Mouse (Mus musculus) cortical plate, adult 2 months (tissue): ENCODE data around the gene Gck.

Source experiments
- CTCF ChIP-seq: fragments of 200-500 bp; IDR thresholded peaks from 2 replicates; pipeline ENCODE4 v1.5.1; 2011; ENCODE audit warnings: mild to moderate bottlenecking, control low read depth, low read length; ENCODE audit not compliant: insufficient read depth; ENCODE audit errors: extremely low read depth
- POLR2A ChIP-seq: fragments of 200-500 bp; IDR thresholded peaks from 2 replicates; pipeline ENCODE4 v1.6.1; 2011; ENCODE audit warnings: mild to moderate bottlenecking, low read length, control low read depth; ENCODE audit not compliant: insufficient read depth; ENCODE audit errors: extremely low read depth

DNA sequence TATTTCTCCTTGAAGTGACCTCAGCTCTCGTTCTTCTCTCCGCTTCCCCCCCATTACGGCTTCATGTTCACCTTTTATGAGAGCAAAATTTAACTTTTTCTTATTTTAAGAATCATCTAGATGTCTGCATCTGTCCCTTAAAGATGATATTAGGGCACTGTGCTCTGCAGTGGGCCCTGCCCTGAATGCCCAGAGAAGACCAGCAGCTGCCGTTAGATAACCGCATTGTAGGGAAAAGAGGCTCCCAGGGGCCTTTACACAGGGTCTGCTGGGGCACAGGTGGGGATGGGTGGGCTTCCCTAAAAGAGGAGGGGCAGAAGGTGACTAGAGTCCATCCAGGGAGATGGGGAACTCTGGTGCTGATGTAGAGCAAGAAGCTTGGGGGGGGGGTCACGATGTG is 56.1 kb downstream of the Gck start:
- TF ChIP-seq CTCF (no peak), POLR2A (no peak)
